Mouse (Mus musculus) urinary bladder, postnatal 36 days (tissue): ENCODE measurements around the gene Fam189a1.

ENCODE experiments used
- DNase-seq, 2 experiments: peaks; one replicate each; pipeline ENCODE4 v3.0.0; 2022; ENCODE audit warnings: low spot score in 2 of 2, mixed read lengths in 1 of 2

Fam189a1 gene

DNA sequence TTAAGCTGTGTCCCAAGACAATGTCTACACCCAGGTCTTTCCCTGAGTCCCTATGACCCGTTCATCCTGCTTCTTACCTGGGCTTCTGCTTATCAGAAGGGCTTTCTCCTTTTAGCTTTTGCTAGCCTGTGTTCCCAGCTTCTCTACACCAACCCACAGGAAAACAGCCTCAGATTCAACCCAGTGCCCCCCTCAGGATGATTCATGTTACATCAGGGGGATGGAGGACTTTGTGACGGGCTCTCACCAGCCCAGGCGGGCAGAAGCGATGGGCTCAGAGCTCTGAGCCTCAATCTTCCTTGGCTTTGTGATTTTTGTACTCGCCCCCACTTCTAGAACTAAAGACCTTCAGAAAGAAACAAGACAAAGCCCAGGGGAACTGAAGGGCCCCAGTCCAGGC lies 335.3 kb downstream of the Fam189a1 start:
- no peak for DNase-seq

DNA sequence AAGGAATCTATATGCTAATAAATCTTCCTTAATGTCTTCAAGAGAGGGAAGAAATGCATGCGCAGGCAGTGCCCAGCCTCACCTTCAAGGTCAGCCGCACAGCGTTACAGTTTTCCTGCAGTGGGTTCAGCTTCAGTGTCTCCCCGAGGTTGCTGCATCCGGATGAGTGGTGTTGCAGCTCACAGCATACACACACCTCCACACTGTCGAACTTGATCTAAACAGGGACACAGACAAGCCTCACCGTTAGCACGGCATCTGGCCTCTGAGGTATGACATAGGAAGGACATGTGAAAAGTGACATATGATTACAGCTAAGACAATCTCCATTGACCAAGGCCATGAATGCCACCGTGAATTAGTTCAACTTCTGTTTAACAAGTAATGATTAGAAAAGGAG lies 336.7 kb downstream of the Fam189a1 start:
- DNase-seq = no peak

DNA sequence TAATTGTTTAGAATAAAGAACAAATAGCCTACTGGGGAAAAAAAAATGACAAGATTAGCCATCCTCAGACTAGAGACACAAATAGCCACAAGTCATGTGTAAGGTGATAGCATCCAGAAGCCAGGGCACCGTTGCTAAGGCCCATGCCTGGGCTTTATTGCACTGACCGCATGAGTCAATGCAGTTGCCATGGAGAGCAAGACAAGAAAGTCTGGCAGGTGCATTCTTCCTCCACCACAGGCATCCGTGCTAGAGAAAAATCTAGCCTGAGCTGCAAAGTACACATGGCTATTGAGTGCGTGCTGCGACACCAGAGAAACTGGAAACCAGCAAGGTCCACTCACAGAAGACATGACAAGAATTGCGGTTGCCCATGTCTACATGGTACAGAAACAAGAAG lies 347.5 kb downstream of the Fam189a1 start:
- no peak for DNase-seq

DNA sequence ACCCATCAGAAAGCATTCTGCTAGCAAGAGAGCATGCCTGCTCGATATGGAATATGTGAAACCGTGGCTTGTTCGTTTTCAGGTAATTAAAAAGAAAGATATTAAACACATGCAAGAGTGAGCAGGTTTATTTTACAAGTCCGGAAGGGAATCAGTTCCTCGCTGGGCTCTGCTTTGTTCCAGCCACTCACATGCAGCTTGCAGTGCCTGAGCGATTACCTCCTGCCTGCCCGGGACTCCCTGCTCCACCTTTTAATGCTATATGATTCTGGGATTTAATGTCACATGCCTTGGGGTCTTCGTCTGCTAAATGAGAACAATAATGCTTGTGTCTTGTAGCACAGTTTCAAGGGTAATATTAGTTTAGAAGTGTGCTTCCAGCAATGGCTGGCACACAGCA lies 351.3 kb downstream of the Fam189a1 start:
- no peak for DNase-seq

DNA sequence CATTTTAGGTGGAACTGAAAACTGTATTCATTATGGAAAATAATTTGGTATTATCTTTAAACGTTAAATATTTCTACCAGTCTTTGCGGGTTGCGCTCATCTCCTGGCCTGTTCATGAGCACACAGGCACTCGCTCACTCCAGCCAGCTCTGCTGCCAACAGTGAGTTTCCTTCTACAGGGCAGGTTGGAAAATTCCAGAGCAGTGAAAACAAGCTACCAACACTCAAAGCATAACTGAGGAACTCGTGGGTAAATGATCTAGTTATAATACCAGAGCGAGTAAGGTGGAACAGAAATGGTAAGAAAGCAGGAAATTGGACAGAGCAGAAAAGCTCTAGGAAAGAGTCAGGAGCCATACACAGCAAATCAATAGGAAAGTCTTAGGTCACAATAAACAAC lies 360.8 kb downstream of the Fam189a1 start:
- DNase-seq = no peak

DNA sequence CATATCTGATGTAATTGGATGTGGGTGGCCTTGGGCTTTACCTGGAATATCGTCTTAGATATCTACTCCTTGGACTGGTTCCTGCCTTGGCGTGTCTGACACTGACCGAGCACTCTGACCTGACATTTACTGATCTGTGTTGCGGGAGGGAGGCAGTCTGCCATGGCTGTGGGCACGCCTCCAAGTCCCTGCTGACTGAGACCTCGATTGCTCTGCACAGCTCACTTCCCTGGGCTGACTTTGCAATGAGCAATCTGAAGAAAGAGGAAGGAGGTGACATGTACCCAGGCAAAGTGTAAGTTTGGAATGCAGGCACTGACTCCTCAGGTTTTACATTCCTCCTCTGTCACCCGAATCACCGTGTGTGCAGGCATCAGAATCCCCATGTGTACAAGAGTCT lies 364.3 kb downstream of the Fam189a1 start:
- DNase-seq = peak in 1 of 2 experiments; percentile 23

DNA sequence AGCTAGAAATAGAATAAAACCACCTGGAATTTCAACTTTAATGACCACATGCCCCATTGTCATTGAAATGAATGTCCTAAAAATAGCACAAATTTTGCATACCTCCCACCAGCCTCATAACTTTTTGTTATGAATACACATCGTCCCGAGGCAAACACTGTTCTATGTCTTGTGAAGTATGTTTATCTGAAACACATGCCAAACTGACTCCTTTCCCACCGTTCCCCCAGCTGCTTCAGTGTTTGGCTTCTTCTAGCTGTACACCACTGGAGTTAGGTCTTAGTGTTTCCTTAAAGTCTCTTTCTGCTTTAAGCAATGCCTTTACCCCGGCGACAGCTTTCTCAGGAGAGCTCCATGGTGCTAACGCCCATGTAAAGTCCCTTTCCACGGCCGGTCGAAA lies 365.2 kb downstream of the Fam189a1 start:
- no peak for DNase-seq

DNA sequence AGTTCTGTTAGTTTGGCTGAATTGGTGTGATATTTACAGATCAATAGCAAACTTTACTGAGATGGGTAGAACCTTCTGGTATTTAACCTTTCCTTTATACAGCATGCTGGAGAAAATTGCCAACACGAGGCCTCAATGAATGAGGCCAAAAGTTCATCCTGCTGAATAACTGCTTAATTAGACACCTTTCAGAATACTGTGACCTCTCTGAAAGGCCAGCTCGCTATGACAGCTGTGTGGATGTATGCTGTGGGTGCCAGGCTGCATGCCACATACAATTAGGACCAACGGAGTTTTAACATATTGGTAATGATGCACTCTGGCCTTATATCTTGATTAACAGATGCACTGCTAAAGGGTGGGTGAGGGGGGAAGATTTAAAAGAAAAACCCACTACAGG lies 371.3 kb downstream of the Fam189a1 start:
- DNase-seq = no peak

DNA sequence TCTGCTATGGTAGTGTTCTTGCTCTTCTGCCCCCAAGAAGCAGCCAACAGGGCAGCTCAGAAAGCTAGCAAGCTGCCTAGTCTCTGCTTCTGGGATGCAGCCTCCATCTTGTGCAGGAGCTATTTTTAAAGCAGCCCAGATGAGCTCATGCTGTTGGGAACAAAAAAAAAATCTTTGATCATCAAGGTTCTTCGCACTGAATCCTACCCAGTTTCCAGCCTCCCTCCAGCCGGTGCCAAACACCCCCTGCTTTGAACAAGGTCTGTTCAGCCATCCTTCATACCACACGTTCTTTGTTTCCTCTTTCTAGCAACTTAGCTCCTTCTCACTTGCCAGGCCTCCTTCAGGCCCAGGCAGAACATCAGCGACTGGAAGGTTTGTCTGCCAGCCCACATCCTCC lies 376.9 kb downstream of the Fam189a1 start:
- DNase-seq = no peak

DNA sequence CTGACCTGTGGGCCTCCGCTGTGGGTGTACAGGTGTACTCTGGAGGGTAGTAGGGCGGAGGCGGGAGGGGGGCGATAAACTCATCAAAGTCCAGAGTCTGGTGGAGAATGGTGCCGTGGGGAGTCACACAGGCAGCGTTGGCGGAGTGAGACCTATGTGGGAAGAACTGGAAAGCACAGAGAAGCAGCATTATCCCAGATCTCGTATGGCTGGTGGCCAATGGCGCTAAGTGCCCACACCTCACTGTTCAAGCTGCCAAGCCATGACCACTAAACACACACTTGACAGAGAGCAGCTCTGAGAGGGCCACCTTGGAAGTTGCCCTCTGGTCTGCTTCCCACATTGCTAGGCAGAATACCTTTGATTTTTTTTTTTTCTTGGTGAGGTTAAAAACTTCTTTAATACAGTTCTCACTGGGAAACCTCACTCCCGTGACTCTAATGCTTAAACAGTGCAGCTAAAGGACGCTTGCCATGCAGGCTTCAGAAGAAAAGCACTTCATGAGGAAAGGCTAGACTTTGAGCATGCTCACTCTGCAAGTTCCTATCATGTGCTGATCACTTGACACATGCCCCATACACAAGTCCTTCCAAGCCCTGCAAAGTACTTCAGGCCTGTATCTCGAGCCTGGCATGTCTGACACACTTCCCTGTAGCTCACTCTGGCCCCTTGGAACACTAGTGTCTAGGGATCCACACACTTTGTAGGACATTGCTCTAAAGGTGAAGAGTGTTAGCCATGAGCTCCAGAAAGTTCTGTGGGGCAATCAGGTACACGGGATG lies 379.5 kb downstream of the Fam189a1 start:
- DNase-seq = no peak

DNA sequence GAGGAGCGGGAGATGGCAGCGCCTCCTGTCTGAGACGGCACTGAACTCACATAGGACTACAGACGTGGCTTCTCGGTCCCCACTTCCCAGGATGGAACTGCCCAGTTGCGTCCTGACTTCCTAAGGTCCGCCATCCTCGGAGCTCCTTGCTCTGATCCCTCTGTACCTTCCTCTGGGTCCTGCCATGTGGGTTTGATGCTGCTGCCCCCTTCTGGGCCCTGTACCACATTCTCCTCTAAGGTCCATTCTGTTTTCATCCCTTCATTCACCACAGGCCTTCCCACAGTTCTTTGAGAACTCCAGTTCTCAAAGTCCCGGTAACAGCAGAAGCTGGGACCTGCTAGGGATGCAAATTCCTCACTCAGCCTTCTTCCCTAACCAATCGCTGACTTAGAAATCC lies 382.9 kb downstream of the Fam189a1 start:
- no peak for DNase-seq

DNA sequence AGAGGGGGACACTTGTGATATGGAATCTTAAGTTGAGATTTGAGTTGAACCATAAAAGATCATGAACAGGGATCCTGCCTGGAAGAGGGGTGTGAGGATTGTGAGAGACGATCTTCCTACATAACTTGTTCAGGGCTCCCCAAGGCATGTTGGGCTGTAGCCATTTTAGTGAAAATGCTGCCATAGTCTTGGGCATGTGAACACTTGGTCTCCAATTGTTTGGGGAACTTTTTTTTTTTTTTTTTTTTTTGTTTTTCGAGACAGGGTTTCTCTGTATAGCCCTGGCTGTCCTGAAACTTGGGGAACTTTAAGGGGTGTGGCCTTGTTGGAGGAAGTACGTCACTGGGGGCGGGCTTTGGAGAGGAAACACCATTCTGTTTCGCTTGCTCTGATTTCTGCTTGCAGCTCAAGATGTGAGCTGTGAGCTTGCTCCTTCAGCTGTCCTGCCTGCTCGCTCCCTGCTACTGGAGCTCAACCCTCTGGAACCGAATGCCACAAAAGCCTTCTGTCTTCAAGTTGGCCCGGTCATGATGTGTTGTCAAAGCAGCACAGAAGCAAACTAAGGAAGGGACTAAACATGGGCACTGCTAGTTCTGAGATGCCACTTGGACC lies 385.5 kb downstream of the Fam189a1 start:
- no peak for DNase-seq

DNA sequence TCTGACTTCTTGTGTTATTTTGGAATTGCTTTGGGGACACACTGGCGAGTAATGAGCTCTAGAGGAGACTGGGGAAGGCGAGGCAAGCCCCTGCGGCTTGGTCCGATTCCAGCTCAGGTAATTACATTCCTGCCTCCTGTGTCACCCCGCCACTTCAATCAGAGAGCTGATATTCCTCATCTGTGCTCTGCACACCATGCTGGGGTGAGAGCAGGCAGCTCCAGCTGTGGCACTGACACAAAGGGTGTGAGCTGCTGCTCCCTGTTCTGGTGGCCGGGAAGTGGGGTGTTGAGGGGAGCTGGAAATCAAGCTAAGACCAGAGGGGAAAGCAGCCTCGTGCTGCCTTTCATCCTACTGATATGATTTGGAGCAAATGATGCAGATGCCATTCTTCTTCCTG lies 386.6 kb downstream of the Fam189a1 start:
- DNase-seq = no peak

DNA sequence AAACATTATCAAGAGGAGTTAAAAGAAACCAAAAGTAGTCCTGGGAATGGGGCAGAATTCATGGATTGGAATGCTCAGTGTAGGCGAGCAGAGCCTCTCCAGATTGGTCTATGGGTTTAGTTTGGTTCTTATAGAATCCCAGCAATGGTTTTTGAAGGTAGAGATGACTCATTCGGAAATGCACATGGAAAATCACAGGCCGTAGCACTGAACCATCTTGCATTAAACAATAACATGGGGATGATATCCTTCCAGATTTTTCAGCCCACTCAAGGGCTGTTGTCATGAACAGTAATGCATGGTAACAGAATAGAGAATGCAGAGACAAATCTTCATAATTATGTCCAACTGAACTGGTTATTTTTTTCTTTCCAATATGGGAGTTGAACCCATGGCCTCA lies 390.8 kb downstream of the Fam189a1 start:
- DNase-seq = no peak

DNA sequence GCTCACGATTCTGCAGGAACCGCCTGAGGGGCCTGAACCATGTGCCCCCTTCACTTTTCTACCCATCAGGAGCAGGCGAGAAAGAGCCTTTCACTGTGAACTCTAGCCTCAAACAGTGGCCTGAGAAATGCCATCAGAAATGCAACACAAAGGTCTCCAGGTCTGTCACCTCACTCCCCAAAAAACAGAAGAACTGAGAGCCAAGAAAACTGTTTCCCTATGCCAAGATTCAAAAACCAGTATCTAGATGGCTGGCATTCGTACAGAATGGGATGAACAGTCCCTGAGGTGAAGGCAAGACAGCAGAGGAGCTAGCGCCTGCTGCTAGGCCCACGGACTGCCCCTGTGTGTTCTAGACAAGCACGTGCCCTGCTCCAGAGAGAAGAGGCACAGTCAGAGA lies 401.2 kb downstream of the Fam189a1 start:
- no peak for DNase-seq

DNA sequence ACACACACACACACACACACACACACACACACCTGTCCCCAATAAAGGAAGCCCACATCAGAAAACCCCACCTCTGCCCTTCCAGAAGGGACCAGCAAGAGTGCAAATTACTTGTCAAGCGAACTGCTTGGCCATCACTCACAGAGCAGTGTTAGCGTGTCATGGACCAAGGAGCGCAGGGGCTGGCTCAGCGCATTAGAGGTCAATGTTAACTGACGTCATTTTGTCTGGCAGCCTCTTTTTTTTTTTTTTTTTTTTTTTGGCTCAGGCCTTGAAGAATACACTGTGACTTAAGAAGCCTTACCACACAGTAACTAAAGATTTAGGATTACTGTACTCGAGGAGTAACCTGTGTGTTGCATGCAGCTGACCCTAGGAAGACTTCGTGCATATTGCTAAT lies 402.2 kb downstream of the Fam189a1 start:
- DNase-seq = no peak

DNA sequence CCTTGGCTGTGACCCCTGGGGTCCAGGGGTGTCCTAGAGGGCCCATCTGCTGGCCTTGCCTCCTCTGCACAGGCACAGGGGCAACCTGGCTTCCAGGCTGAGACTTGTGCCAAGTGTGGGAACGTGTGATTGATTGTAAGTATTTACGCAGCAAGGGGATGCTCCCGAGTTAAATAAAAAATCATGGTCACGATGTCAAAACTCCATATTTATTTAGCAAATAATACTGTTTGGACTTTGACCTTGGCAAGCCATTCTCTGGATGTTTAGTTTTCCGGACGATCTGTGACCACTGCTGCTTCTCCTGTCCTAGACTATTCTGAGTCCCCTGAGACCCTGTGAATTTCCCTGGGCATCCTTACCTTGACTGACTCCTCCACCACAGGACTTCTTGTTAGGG lies 402.7 kb downstream of the Fam189a1 start:
- DNase-seq = no peak

DNA sequence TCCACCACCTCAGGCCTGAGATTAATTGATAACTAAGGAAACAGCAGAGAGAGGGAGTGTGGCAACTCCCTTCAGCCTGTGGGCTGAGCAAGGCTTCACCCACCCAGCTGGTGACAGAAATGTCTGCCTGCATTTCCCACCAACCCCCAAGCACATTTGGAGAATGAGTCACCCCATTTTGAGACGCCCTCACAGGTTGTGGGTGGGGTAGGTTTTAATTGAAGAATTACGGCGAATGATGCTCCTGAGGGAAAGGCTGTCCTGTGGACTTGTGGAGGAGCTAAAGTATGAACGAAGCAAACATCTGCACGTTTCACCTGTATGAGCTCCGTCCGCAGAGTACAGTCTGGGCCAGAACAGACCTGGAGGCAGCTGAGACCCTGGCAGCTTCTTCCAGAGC lies 404.2 kb downstream of the Fam189a1 start:
- no peak for DNase-seq

DNA sequence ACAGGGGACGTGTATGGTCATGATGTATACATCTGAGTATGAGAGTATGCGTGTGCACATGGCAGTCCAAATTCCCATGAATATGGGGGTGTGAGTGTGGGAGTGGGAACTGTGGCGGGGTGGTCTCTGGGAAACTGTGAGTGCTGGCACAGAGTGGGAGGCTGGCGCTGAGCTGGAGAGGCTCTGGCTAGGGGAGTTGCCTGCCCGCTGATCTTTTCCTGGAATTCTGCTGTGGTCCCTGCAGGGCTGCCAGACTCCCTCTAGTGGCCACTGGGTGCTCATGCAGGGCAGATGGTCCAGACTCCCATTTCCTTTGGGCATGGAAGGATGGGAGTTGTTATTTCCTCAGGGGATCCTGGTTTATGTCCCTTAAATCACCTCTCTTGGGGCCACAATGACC lies 404.9 kb downstream of the Fam189a1 start:
- DNase-seq = peak; percentile 6 to 20

DNA sequence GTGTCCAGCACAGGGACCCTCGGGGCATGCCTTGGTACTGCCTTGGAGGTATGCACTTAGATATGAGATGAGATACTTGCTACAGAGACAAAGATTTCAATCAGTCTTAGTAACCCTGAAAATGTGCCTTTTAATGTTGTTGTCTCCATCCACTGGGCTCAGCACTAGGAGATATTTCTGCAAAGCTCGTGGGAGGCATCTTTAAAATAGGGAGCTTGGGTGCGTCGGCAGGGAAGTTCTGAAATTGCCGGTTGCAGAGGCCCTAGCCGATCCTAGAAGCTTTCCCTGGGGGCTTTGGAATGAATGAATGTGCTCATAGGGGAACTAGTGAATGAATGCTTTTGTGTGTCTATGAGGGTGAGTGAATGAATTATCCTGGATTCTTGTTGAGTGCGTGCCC lies 412.8 kb downstream of the Fam189a1 start:
- DNase-seq = no peak

DNA sequence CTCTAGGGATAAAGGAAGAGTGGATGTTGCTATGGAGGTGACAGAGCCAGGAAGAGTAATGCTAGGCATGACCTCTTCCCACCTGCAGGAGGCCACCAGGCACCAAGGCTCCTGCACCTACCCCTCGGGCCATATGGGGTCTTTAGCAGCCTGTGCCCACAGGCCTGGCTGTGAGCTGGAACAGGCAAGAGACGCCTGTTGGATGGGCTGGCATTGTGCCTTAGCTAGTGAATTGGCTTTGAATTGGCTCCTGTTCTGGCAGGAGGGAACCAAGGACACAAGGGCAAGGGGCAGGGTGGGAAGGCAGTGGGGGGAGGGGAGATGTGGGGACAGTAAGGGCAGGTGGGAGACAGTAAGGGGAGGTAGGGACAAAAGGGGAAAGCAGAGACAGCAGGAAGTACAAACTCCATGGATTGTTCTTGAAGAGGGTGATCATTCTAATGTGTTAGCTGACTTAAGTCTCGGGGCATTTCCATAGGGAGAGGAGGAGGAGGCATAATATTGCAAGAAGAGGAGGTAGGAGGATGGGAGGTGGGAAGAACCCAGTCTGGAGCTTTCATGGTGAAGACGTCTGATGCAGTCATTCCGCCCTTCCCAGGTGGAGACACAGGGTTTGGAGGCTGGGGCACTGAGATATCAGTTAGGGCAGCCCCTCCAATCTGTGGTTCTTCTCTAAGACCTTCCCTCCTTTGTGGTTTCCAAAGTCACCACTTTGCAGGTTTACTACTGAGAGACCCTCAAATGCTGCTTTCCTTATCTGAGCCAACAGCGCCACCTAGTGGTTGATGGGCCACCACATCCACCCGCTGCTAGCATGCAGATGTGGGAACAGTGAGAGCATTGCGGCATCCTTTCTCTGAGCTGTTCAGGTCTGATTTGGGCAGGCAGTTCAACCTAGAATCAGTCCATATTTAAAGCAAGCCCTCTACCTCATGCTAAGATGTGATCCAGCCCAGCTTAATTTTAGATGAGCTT lies 414.8 kb downstream of the Fam189a1 start:
- DNase-seq = peak; percentile 13 to 43

DNA sequence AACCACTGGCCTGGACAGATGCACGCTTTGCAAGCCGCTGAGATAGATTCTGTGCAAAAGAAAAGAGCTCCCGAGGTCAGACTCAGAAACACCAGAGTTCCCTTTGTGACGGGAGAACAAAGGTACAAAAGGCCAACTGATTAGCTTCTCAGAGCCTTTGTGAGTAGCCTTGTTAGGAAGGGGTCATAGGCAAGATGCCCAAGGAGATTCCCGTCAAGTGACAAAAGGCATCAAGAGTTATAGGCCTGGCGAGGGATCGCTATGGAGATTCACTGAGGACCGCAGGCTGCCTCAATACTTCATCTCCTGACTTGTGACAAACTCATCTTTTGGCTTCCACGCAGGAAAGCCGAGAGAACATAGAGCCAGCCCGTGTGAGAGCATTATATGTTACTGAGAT lies 417.2 kb downstream of the Fam189a1 start:
- DNase-seq = no peak

DNA sequence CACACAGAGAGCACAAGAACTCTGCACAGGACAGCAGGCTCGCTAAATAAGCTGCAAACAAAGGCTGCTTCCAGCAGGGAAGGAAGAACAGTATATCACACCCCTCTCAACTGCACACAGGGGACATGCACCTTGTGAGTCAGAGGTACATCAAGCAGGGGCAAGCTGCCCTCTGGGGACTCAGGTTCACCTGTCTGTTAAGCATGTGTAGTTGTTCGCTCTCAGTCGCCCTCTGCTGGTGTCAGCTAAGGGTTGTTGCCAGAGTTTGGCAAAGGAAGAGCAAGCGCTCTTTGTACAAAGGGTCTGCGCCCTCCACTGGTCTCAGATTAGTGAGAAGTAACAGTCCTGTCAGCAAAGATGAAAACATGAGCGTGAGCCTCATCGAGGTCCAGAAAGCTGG lies 426.6 kb downstream of the Fam189a1 start:
- DNase-seq = peak in 1 of 2 experiments; percentile 10
